Mouse (Mus musculus) megakaryocyte progenitor cell, adult 5-6 weeks (primary cell): ENCODE measurements at regions not wholly inside any gene's neighbourhood (a gene's known extent, or its start where the extent isn't known, plus 50 kb on each side); places are given as distances from the start of the nearest gene placed in this dataset.

ENCODE experiments used
- ATAC-seq: replicated peaks from 2 replicates; pipeline ENCODE4 v1.8.0; 2016; ENCODE audit warnings: mild to moderate bottlenecking, moderate TSS enrichment, inconsistent platforms; ENCODE audit not compliant: poor library complexity

- ATAC-seq = no peak
Observed at GRCm38 (mm10) chr1:177612546-177612945, 117.1 kb upstream of the 1700016C15Rik start.

- no peak for ATAC-seq
Observed at GRCm38 (mm10) chr1:177615609-177616008, 114.0 kb upstream of the 1700016C15Rik start.

GRCm38 (mm10) chr1:177616335-177617239 is 113.0 kb upstream of the 1700016C15Rik start:
- ATAC-seq = peak; percentile 47

- ATAC-seq = peak; percentile 49
Observed at GRCm38 (mm10) chr1:177620501-177621099, 109.0 kb upstream of the 1700016C15Rik start.

GRCm38 (mm10) chr1:177621854-177622590 is 107.6 kb upstream of the 1700016C15Rik start:
- no peak for ATAC-seq

GRCm38 (mm10) chr1:177623304-177623726 is 106.3 kb upstream of the 1700016C15Rik start:
- peak; percentile 49; the same call in 1 of the 2 replicates for ATAC-seq

GRCm38 (mm10) chr1:177623735-177624134 is 105.9 kb upstream of the 1700016C15Rik start:
- ATAC-seq = no peak

- peak; percentile 77 for ATAC-seq
Observed at GRCm38 (mm10) chr1:177627814-177628213, 101.8 kb upstream of the 1700016C15Rik start.

- ATAC-seq = no peak
Observed at GRCm38 (mm10) chr1:177633966-177634602, 95.5 kb upstream of the 1700016C15Rik start.

GRCm38 (mm10) chr1:177637061-177637460 is 92.6 kb upstream of the 1700016C15Rik start:
- no peak for ATAC-seq

- no peak for ATAC-seq
Observed at GRCm38 (mm10) chr1:177638381-177638780, 91.2 kb upstream of the 1700016C15Rik start.

- no peak for ATAC-seq
Observed at GRCm38 (mm10) chr1:177639931-177640846, 89.4 kb upstream of the 1700016C15Rik start.

- ATAC-seq = no peak
Observed at GRCm38 (mm10) chr1:177642712-177643467, 86.7 kb upstream of the 1700016C15Rik start.

GRCm38 (mm10) chr1:177643662-177644061 is 86.0 kb upstream of the 1700016C15Rik start:
- ATAC-seq = no peak

GRCm38 (mm10) chr1:177644214-177644613 is 85.4 kb upstream of the 1700016C15Rik start:
- peak; percentile 78 for ATAC-seq

- no peak for ATAC-seq
Observed at GRCm38 (mm10) chr1:177645327-177645726, 84.3 kb upstream of the 1700016C15Rik start.

GRCm38 (mm10) chr1:177645897-177646535 is 83.6 kb upstream of the 1700016C15Rik start:
- no peak for ATAC-seq

- no peak for ATAC-seq
Observed at GRCm38 (mm10) chr1:177647876-177648275, 81.7 kb upstream of the 1700016C15Rik start.

- ATAC-seq = no peak
Observed at GRCm38 (mm10) chr1:177648974-177649373, 80.6 kb upstream of the 1700016C15Rik start.
